Mouse (Mus musculus): ENCODE data around the gene Cav3.

Cav3 gene

GRCm38 (mm10) chr6:112495219-112495618 is 35.9 kb downstream of the Cav3 start:
- peak; percentile 35 for DNase-seq (ENCODE audit: low spot score)

- no peak for DNase-seq (ENCODE audit: low spot score)
These were observed 37.2 kb downstream of the Cav3 start for GRCm38 (mm10) chr6:112496291-112497060.

GRCm38 (mm10) chr6:112497456-112497855 is 38.2 kb downstream of the Cav3 start:
- DNase-seq (ENCODE audit: low spot score) = no peak

- DNase-seq (ENCODE audit: low spot score) = no peak
These were observed 39.4 kb downstream of the Cav3 start for GRCm38 (mm10) chr6:112498716-112499115.

- DNase-seq (ENCODE audit: low spot score) = no peak
These were observed 40.2 kb downstream of the Cav3 start for GRCm38 (mm10) chr6:112499456-112499855.

GRCm38 (mm10) chr6:112501156-112501555 is 41.9 kb downstream of the Cav3 start:
- DNase-seq (ENCODE audit: low spot score) = no peak

- no peak for DNase-seq (ENCODE audit: low spot score)
These were observed 48.3 kb downstream of the Cav3 start for GRCm38 (mm10) chr6:112507617-112508016.

- DNase-seq (ENCODE audit: low spot score) = no peak
These were observed 50.4 kb downstream of the Cav3 start for GRCm38 (mm10) chr6:112509590-112510131.

- DNase-seq (ENCODE audit: low spot score) = no peak
These were observed 51.0 kb downstream of the Cav3 start for GRCm38 (mm10) chr6:112510346-112510745.

GRCm38 (mm10) chr6:112514591-112514990 is 55.3 kb downstream of the Cav3 start:
- no peak for DNase-seq (ENCODE audit: low spot score)

GRCm38 (mm10) chr6:112516496-112516895 is 57.2 kb downstream of the Cav3 start:
- no peak for DNase-seq (ENCODE audit: low spot score)

- no peak for DNase-seq (ENCODE audit: low spot score)
These were observed 58.3 kb downstream of the Cav3 start for GRCm38 (mm10) chr6:112517572-112517971.

GRCm38 (mm10) chr6:112517991-112518390 is 58.7 kb downstream of the Cav3 start:
- no peak for DNase-seq (ENCODE audit: low spot score)

Measured in lung, postnatal 25 days (tissue).